Mouse (Mus musculus): ENCODE results near the gene Fam118b. TPM values are rescaled to one million over a fixed set of nuclear protein-coding genes. Genes with fewer than 3 reads are reported as not detected.

The Fam118b gene
- polyA plus RNA-seq, 1 experiment = 30.3 TPM

DNA sequence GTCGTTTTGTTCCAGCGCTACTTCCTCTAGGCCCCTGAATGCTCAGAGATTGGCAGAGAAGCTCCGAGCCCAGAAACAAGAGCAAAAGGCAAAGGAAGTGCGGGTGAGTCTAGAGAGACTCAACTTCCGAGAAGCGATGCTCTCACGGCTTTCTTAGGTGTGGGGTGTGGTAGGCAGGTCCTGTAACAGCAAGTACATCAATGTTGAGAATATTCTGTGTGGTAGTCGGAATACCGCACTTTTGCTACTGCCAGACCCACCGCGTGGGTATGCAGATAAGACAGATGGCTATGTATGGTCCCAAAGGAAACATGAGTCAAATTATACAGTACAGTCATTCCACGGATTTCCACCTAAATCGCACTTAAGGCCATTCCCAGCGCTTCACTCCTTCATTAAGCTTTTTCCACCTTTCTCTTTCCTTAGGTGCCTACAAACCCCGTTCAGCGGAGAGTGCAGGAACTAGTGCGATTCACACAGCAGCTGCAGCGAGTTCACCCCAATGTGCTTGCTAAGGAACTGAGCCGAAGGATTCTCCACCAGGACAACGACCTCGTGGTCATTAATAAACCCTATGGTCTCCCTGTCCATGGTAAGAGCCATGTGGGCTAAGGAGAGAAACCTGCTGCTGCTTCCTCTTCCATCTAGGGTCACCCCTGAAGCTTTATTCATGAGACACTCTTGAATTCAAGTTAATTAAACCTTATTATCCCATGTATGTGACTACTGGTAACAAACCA, 541 bp upstream of the Fam118b start:
- TF ChIP-seq CTCF (IDR thresholded peaks at IDR 0.05; ENCODE audit: borderline replicate concordance, insufficient read depth, low read length) (no peak), POLR2A (IDR thresholded peaks at IDR 0.05; ENCODE audit: low read depth, low read length) (no peak)
- Histone ChIP-seq H3K4me3 (ENCODE audit: insufficient read depth, low read length) (peak overlapping the region; percentile 61), H3K27ac (ENCODE audit: insufficient read depth, low read length) (no peak overlapping the region; the same call in 1 of the 2 replicates), H3K4me1 (ENCODE audit: control insufficient read depth, insufficient read depth, low read length) (peaks cover 2% of the 10 kb centered on the region; the same call in 1 of the 2 replicates)

- Histone ChIP-seq H3K27ac (ENCODE audit: insufficient read depth, low read length) (no peak overlapping the region), H3K4me1 (ENCODE audit: control insufficient read depth, insufficient read depth, low read length) (peaks cover 2% of the 10 kb centered on the region; the same call in 1 of the 2 replicates), H3K4me3 (ENCODE audit: insufficient read depth, low read length) (no peak overlapping the region)
- no peak for TF ChIP-seq POLR2A (IDR thresholded peaks at IDR 0.05; ENCODE audit: low read depth, low read length)
- TF ChIP-seq CTCF (IDR thresholded peaks at IDR 0.05; ENCODE audit: borderline replicate concordance, insufficient read depth, low read length) = no peak
Observed at GRCm38 (mm10) chr9:35264509-35264908, 3.1 kb downstream of the Fam118b start.

GRCm38 (mm10) chr9:35263431-35263830, 4.2 kb downstream of the Fam118b start:
- no peaks in the 10 kb centered on the region for H3K4me1 ChIP-seq (ENCODE audit: control insufficient read depth, insufficient read depth, low read length)
- no peak overlapping the region for H3K4me3 ChIP-seq (ENCODE audit: insufficient read depth, low read length)
- no peak overlapping the region for H3K27ac ChIP-seq (ENCODE audit: insufficient read depth, low read length)
- TF ChIP-seq POLR2A (IDR thresholded peaks at IDR 0.05; ENCODE audit: low read depth, low read length) (no peak), CTCF (IDR thresholded peaks at IDR 0.05; ENCODE audit: borderline replicate concordance, insufficient read depth, low read length) (no peak)

DNA sequence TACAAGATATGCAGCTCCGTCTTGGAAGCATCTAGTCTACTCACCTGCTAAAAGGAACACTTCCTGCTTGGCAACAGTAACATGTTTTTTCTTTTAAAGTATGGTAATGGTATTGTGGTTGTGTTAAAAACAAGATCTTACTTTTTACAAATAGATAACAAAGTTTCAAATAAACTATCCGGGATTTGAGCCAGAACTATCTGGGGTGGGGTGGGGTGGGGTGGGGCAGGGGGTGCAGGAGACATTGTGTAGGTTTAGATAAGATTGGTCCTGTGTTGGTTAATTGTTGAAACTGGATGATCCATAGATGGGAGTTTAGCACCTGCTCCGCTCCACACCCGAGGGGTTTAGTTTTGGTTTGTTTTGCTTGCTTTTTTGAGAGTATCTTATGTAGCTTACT, 5.2 kb downstream of the Fam118b start:
- H3K27ac ChIP-seq (ENCODE audit: insufficient read depth, low read length) = no peak overlapping the region
- no peaks in the 10 kb centered on the region for H3K4me1 ChIP-seq (ENCODE audit: control insufficient read depth, insufficient read depth, low read length)
- TF ChIP-seq POLR2A (IDR thresholded peaks at IDR 0.05; ENCODE audit: low read depth, low read length) (no peak), CTCF (IDR thresholded peaks at IDR 0.05; ENCODE audit: borderline replicate concordance, insufficient read depth, low read length) (no peak)
- no peak overlapping the region for H3K4me3 ChIP-seq (ENCODE audit: insufficient read depth, low read length)

DNA sequence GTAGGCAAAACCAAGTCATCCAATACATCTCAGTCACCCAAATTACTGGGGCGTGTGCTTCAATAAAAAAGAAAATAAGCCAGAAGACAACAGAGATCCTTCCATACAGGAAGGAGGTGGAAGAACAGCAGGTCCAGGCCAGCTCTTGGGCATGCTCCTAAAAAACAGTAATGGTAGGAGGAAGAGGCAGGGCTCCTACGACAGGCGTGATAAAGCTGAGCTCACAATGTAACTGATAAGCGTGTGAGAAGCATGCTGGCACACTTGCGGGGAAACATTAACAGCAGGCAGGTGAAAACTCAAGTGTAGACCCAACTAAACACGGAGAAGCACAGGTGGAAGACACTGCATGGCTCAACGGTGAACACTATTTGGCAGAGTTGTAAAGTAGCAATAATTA, 10.2 kb downstream of the Fam118b start:
- Histone ChIP-seq H3K4me3 (ENCODE audit: insufficient read depth, low read length) (no peak overlapping the region), H3K27ac (ENCODE audit: insufficient read depth, low read length) (no peak overlapping the region), H3K4me1 (ENCODE audit: control insufficient read depth, insufficient read depth, low read length) (no peaks in the 10 kb centered on the region)
- TF ChIP-seq CTCF (IDR thresholded peaks at IDR 0.05; ENCODE audit: borderline replicate concordance, insufficient read depth, low read length) (no peak), POLR2A (IDR thresholded peaks at IDR 0.05; ENCODE audit: low read depth, low read length) (no peak)

DNA sequence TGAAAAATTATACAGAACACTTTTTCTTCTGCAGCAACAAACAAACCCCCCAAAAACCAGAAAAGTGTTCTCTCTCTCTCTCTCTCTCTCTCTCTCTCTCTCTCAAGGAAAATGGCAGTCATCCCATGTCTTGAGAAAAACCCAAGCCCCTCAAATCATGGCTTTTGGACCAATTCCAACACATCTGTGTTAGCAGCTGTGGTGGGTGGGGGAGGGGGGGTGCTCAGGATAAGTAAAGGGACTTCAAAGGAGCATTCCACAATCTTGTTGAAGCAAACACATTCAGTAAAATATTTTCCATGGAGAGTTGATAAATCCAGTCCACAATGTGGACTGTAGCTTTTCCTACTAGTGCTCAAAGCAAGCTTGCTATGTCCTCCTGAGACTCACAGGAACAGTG, 18.1 kb downstream of the Fam118b start:
- Histone ChIP-seq H3K27ac (ENCODE audit: insufficient read depth, low read length) (no peak overlapping the region), H3K4me3 (ENCODE audit: insufficient read depth, low read length) (no peak overlapping the region), H3K4me1 (ENCODE audit: control insufficient read depth, insufficient read depth, low read length) (no peaks in the 10 kb centered on the region)
- TF ChIP-seq CTCF (IDR thresholded peaks at IDR 0.05; ENCODE audit: borderline replicate concordance, insufficient read depth, low read length) = no peak
- TF ChIP-seq POLR2A (IDR thresholded peaks at IDR 0.05; ENCODE audit: low read depth, low read length) = no peak

DNA sequence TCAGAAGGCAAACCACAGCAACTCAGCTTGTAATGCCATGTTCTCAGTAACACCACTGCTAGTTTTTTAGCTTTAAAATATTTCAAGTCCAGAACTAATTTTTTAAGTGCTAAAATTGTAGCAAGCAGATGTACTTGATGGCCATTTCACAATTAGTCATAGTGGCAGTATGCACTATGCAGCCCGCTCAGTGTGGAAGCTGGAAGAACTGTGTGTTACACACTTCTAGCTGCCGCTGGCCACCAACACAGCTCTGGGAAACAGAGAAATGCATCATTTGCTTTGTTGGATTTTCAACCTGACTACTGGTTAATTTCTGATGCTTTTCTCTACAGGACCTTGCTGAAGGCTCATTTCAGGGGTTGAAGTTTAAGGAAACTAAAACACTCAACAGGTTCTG, 20.2 kb downstream of the Fam118b start:
- Histone ChIP-seq H3K4me3 (ENCODE audit: insufficient read depth, low read length) (no peak overlapping the region), H3K27ac (ENCODE audit: insufficient read depth, low read length) (no peak overlapping the region), H3K4me1 (ENCODE audit: control insufficient read depth, insufficient read depth, low read length) (no peaks in the 10 kb centered on the region)
- TF ChIP-seq POLR2A (IDR thresholded peaks at IDR 0.05; ENCODE audit: low read depth, low read length) (no peak), CTCF (IDR thresholded peaks at IDR 0.05; ENCODE audit: borderline replicate concordance, insufficient read depth, low read length) (no peak)

GRCm38 (mm10) chr9:35239734-35240133, 27.9 kb downstream of the Fam118b start:
- no peak for TF ChIP-seq CTCF (IDR thresholded peaks at IDR 0.05; ENCODE audit: borderline replicate concordance, insufficient read depth, low read length)
- TF ChIP-seq POLR2A (IDR thresholded peaks at IDR 0.05; ENCODE audit: low read depth, low read length) = no peak
- no peak overlapping the region for H3K27ac ChIP-seq (ENCODE audit: insufficient read depth, low read length)
- no peaks in the 10 kb centered on the region for H3K4me1 ChIP-seq (ENCODE audit: control insufficient read depth, insufficient read depth, low read length)
- no peak overlapping the region for H3K4me3 ChIP-seq (ENCODE audit: insufficient read depth, low read length)

- no peak for TF ChIP-seq CTCF (IDR thresholded peaks at IDR 0.05; ENCODE audit: borderline replicate concordance, insufficient read depth, low read length)
- TF ChIP-seq POLR2A (IDR thresholded peaks at IDR 0.05; ENCODE audit: low read depth, low read length) = no peak
- no peak overlapping the region for H3K4me3 ChIP-seq (ENCODE audit: insufficient read depth, low read length)
Observed at GRCm38 (mm10) chr9:35238915-35239571, 28.6 kb downstream of the Fam118b start.

GRCm38 (mm10) chr9:35238371-35238770, 29.2 kb downstream of the Fam118b start:
- H3K4me1 ChIP-seq (ENCODE audit: control insufficient read depth, insufficient read depth, low read length) = no peaks in the 10 kb centered on the region
- no peak overlapping the region for H3K4me3 ChIP-seq (ENCODE audit: insufficient read depth, low read length)
- TF ChIP-seq CTCF (IDR thresholded peaks at IDR 0.05; ENCODE audit: borderline replicate concordance, insufficient read depth, low read length) (no peak), POLR2A (IDR thresholded peaks at IDR 0.05; ENCODE audit: low read depth, low read length) (no peak)
- no peak overlapping the region for H3K27ac ChIP-seq (ENCODE audit: insufficient read depth, low read length)

More at GRCm38 (mm10) chr9:35238915-35239571, 28.6 kb downstream of the Fam118b start:
- no peaks in the 10 kb centered on the region for H3K4me1 ChIP-seq (ENCODE audit: control insufficient read depth, insufficient read depth, low read length)
- H3K27ac ChIP-seq (ENCODE audit: insufficient read depth, low read length) = no peak overlapping the region

Data from embryonic fibroblast, embryonic 13.5 days (primary cell).